Mouse (Mus musculus): ENCODE measurements around the gene Vmn1r1. TPM values are rescaled to one million over a fixed set of nuclear protein-coding genes. Genes with fewer than 3 reads are reported as not detected.
A peak's percentile ranks its signal among the peaks of the same experiment; 100 is the strongest.

Gene Vmn1r1
- polyA plus RNA-seq, 1 experiment from 2014 or later: not detected

GRCm38 (mm10) chr1:182137204-182138125 is 26.8 kb downstream of the Vmn1r1 start:
- Histone ChIP-seq H3K27ac (replicated peaks in 1 of 2; ENCODE audit: control insufficient read depth in 1 of 2, insufficient read depth in 1 of 2, low read depth in 2 of 2, low read length in 2 of 2) (no peak overlapping the region), H3K36me3 (ENCODE audit: control insufficient read depth, insufficient read depth, low read length) (peaks cover 5% of the 10 kb centered on the region; the same call in 1 of the 2 replicates), H3K27me3 (ENCODE audit: control insufficient read depth, insufficient read depth, low read length) (no peaks in the 10 kb centered on the region), H3K9ac (ENCODE audit: low read length) (no peak overlapping the region), H3K4me2 (ENCODE audit: low read length) (peak overlapping the region; percentile 51), H3K9me3 (ENCODE audit: control insufficient read depth, low read length) (no peaks in the 10 kb centered on the region), H3K4me3 (ENCODE audit: control insufficient read depth in 1 of 2, insufficient read depth in 1 of 2, low read depth in 1 of 2, low read length in 2 of 2) (0 out of 4 replicates have a peak overlapping the region, but pooled peaks of 1 of the 2 experiments have one; percentile 11), H3K4me1 (ENCODE audit: control insufficient read depth in 2 of 2, insufficient read depth in 2 of 2, low read length in 2 of 2) (peaks cover 3 to 7% of the 10 kb centered on the region in 2 experiments; a peak in 1 of 4 replicates)
- 48% methylated on average over 28 of the region's 28 CpGs for WGBS
- ATAC-seq (ENCODE audit: insufficient number of reproducible peaks, insufficient read depth, low FRiP score, low read depth): no peak

GRCm38 (mm10) chr1:182130830-182131229 is 33.5 kb downstream of the Vmn1r1 start:
- Histone ChIP-seq H3K4me1 (ENCODE audit: control insufficient read depth in 2 of 2, insufficient read depth in 2 of 2, low read length in 2 of 2) (peaks cover 0 to 7% of the 10 kb centered on the region in 2 experiments; a peak in 2 of 4 replicates), H3K4me2 (ENCODE audit: low read length) (no peak overlapping the region), H3K27ac (replicated peaks in 1 of 2; ENCODE audit: control insufficient read depth in 1 of 2, insufficient read depth in 1 of 2, low read depth in 2 of 2, low read length in 2 of 2) (no peak overlapping the region), H3K9me3 (ENCODE audit: control insufficient read depth, low read length) (no peaks in the 10 kb centered on the region), H3K9ac (ENCODE audit: low read length) (no peak overlapping the region), H3K4me3 (ENCODE audit: control insufficient read depth in 1 of 2, insufficient read depth in 1 of 2, low read depth in 1 of 2, low read length in 2 of 2) (no peak overlapping the region), H3K36me3 (ENCODE audit: control insufficient read depth, insufficient read depth, low read length) (peaks cover 49% of the 10 kb centered on the region), H3K27me3 (ENCODE audit: control insufficient read depth, insufficient read depth, low read length) (no peaks in the 10 kb centered on the region)
- no peak for ATAC-seq (ENCODE audit: insufficient number of reproducible peaks, insufficient read depth, low FRiP score, low read depth)
- WGBS: 52% methylated on average over 2 of the region's 2 CpGs

- Histone ChIP-seq H3K9ac (ENCODE audit: low read length) (peak overlapping the region; percentile 81), H3K27me3 (ENCODE audit: control insufficient read depth, insufficient read depth, low read length) (no peaks in the 10 kb centered on the region), H3K4me2 (ENCODE audit: low read length) (peak overlapping the region; percentile 63), H3K9me3 (ENCODE audit: control insufficient read depth, low read length) (no peaks in the 10 kb centered on the region), H3K4me3 (ENCODE audit: control insufficient read depth in 1 of 2, insufficient read depth in 1 of 2, low read depth in 1 of 2, low read length in 2 of 2) (peak overlapping the region; percentile 67 to 83), H3K4me1 (ENCODE audit: control insufficient read depth in 2 of 2, insufficient read depth in 2 of 2, low read length in 2 of 2) (peaks cover 2 to 13% of the 10 kb centered on the region in 2 experiments; a peak in 3 of 4 replicates), H3K36me3 (ENCODE audit: control insufficient read depth, insufficient read depth, low read length) (peaks cover 28% of the 10 kb centered on the region), H3K27ac (replicated peaks in 1 of 2; ENCODE audit: control insufficient read depth in 1 of 2, insufficient read depth in 1 of 2, low read depth in 2 of 2, low read length in 2 of 2) (peak overlapping the region; percentile 65 to 80)
- WGBS: under 1% methylated on average over 33 of the region's 33 CpGs
- peak; percentile 92 for ATAC-seq (ENCODE audit: insufficient number of reproducible peaks, insufficient read depth, low FRiP score, low read depth)
Observed at GRCm38 (mm10) chr1:182124924-182125368, 39.3 kb downstream of the Vmn1r1 start.

GRCm38 (mm10) chr1:182124506-182124905 is 39.8 kb downstream of the Vmn1r1 start, which contains the start of gene Srp9:
Srp9 (plus strand) TSS chr1:182124737.
- Histone ChIP-seq H3K9me3 (ENCODE audit: control insufficient read depth, low read length) (no peaks in the 10 kb centered on the region), H3K4me3 (ENCODE audit: control insufficient read depth in 1 of 2, insufficient read depth in 1 of 2, low read depth in 1 of 2, low read length in 2 of 2) (peak within 1 kb of the TSS; percentile 67 to 83), H3K27me3 (ENCODE audit: control insufficient read depth, insufficient read depth, low read length) (no peaks in the 10 kb centered on the region), H3K4me2 (ENCODE audit: low read length) (peak within 1 kb of the TSS; percentile 63), H3K27ac (replicated peaks in 1 of 2; ENCODE audit: control insufficient read depth in 1 of 2, insufficient read depth in 1 of 2, low read depth in 2 of 2, low read length in 2 of 2) (peak within 1 kb of the TSS; percentile 65 to 80), H3K9ac (ENCODE audit: low read length) (peak within 1 kb of the TSS; percentile 81), H3K4me1 (ENCODE audit: control insufficient read depth in 2 of 2, insufficient read depth in 2 of 2, low read length in 2 of 2) (peaks cover 2 to 13% of the 10 kb centered on the region in 2 experiments; a peak in 3 of 4 replicates), H3K36me3 (ENCODE audit: control insufficient read depth, insufficient read depth, low read length) (peaks cover 23% of the 10 kb centered on the region)
- ATAC-seq (ENCODE audit: insufficient number of reproducible peaks, insufficient read depth, low FRiP score, low read depth): peak; percentile 98
- under 1% methylated on average over 37 of the region's 37 CpGs for WGBS

- Histone ChIP-seq H3K9me3 (ENCODE audit: control insufficient read depth, low read length) (no peaks in the 10 kb centered on the region), H3K4me2 (ENCODE audit: low read length) (no peak overlapping the region), H3K27ac (replicated peaks in 1 of 2; ENCODE audit: control insufficient read depth in 1 of 2, insufficient read depth in 1 of 2, low read depth in 2 of 2, low read length in 2 of 2) (no peak overlapping the region), H3K27me3 (ENCODE audit: control insufficient read depth, insufficient read depth, low read length) (no peaks in the 10 kb centered on the region), H3K36me3 (ENCODE audit: control insufficient read depth, insufficient read depth, low read length) (peaks cover 5% of the 10 kb centered on the region; the same call in 1 of the 2 replicates), H3K9ac (ENCODE audit: low read length) (no peak overlapping the region), H3K4me1 (ENCODE audit: control insufficient read depth in 2 of 2, insufficient read depth in 2 of 2, low read length in 2 of 2) (peaks cover 2 to 13% of the 10 kb centered on the region in 2 experiments; a peak in 3 of 4 replicates), H3K4me3 (ENCODE audit: control insufficient read depth in 1 of 2, insufficient read depth in 1 of 2, low read depth in 1 of 2, low read length in 2 of 2) (no peak overlapping the region)
- WGBS: 77% methylated on average over 4 of the region's 4 CpGs
- no peak for ATAC-seq (ENCODE audit: insufficient number of reproducible peaks, insufficient read depth, low FRiP score, low read depth)
Observed at GRCm38 (mm10) chr1:182122413-182122812, 41.9 kb downstream of the Vmn1r1 start.

GRCm38 (mm10) chr1:182115651-182116408 is 48.5 kb downstream of the Vmn1r1 start:
- Histone ChIP-seq H3K9ac (ENCODE audit: low read length) (no peak overlapping the region), H3K27me3 (ENCODE audit: control insufficient read depth, insufficient read depth, low read length) (no peaks in the 10 kb centered on the region), H3K4me2 (ENCODE audit: low read length) (no peak overlapping the region), H3K27ac (replicated peaks in 1 of 2; ENCODE audit: control insufficient read depth in 1 of 2, insufficient read depth in 1 of 2, low read depth in 2 of 2, low read length in 2 of 2) (no peak overlapping the region), H3K36me3 (ENCODE audit: control insufficient read depth, insufficient read depth, low read length) (no peaks in the 10 kb centered on the region), H3K9me3 (ENCODE audit: control insufficient read depth, low read length) (no peaks in the 10 kb centered on the region), H3K4me1 (ENCODE audit: control insufficient read depth in 2 of 2, insufficient read depth in 2 of 2, low read length in 2 of 2) (peaks cover 23 to 27% of the 10 kb centered on the region in 2 experiments), H3K4me3 (ENCODE audit: control insufficient read depth in 1 of 2, insufficient read depth in 1 of 2, low read depth in 1 of 2, low read length in 2 of 2) (no peak overlapping the region)
- 48% methylated on average over 7 of the region's 7 CpGs for WGBS
- ATAC-seq (ENCODE audit: insufficient number of reproducible peaks, insufficient read depth, low FRiP score, low read depth): no peak

- H3K36me3 ChIP-seq (ENCODE audit: control insufficient read depth, insufficient read depth, low read length): no peaks in the 10 kb centered on the region
- no peaks in the 10 kb centered on the region for H3K27me3 ChIP-seq (ENCODE audit: control insufficient read depth, insufficient read depth, low read length)
- H3K4me1 ChIP-seq (ENCODE audit: control insufficient read depth in 2 of 2, insufficient read depth in 2 of 2, low read length in 2 of 2): peaks cover 27 to 32% of the 10 kb centered on the region in 2 experiments
- no peak overlapping the region for H3K4me2 ChIP-seq (ENCODE audit: low read length)
- WGBS: 17% methylated on average over 5 of the region's 5 CpGs
- H3K4me3 ChIP-seq (ENCODE audit: control insufficient read depth in 1 of 2, insufficient read depth in 1 of 2, low read depth in 1 of 2, low read length in 2 of 2): no peak overlapping the region
- no peak for ATAC-seq (ENCODE audit: insufficient number of reproducible peaks, insufficient read depth, low FRiP score, low read depth)
- H3K9me3 ChIP-seq (ENCODE audit: control insufficient read depth, low read length): no peaks in the 10 kb centered on the region
- H3K27ac ChIP-seq (replicated peaks in 1 of 2; ENCODE audit: control insufficient read depth in 1 of 2, insufficient read depth in 1 of 2, low read depth in 2 of 2, low read length in 2 of 2): no peak overlapping the region
- H3K9ac ChIP-seq (ENCODE audit: low read length): no peak overlapping the region
Observed at GRCm38 (mm10) chr1:182115197-182115596, 49.1 kb downstream of the Vmn1r1 start.

All from heart, embryonic 14.5 days (tissue).